Mouse (Mus musculus) cortical plate, adult 2 months (tissue): ENCODE measurements around the gene Ankrd33. TPM values are rescaled to one million over a fixed set of nuclear protein-coding genes. Genes with fewer than 3 reads are reported as not detected.

ENCODE experiments used
- H3K27ac ChIP-seq: fragments of 200-500 bp; 2 replicates; pipeline ENCODE4 v1.5.1; 2012; ENCODE audit warnings: low read length, control low read depth, inconsistent platforms; ENCODE audit not compliant: insufficient read depth
- H3K4me1 ChIP-seq: fragments of 200-500 bp; 2 replicates; pipeline ENCODE4 v1.6.1; 2011; ENCODE audit warnings: low read length; ENCODE audit not compliant: control insufficient read depth, insufficient read depth
- H3K4me3 ChIP-seq: fragments of 200-500 bp; 2 replicates; pipeline ENCODE4 v1.5.1; 2011; ENCODE audit warnings: mild to moderate bottlenecking, low read length, control low read depth; ENCODE audit not compliant: insufficient read depth
- CTCF ChIP-seq: fragments of 200-500 bp; IDR thresholded peaks from 2 replicates; pipeline ENCODE4 v1.5.1; 2011; ENCODE audit warnings: mild to moderate bottlenecking, control low read depth, low read length; ENCODE audit not compliant: insufficient read depth; ENCODE audit errors: extremely low read depth
- POLR2A ChIP-seq: fragments of 200-500 bp; IDR thresholded peaks from 2 replicates; pipeline ENCODE4 v1.6.1; 2011; ENCODE audit warnings: mild to moderate bottlenecking, low read length, control low read depth; ENCODE audit not compliant: insufficient read depth; ENCODE audit errors: extremely low read depth
- polyA plus RNA-seq: library from polyadenylated mRNA; depleted of rRNA; stranded (reverse); fragments of >200 nt; gene quantifications from 2 replicates; pipeline ENCODE4 v1.2.3, GENCODE M21; 2012

The Ankrd33 gene
- polyA plus RNA-seq, 1 experiment = not detected

GRCm38 (mm10) chr15:101121411-101122289 is 6.1 kb downstream of the Ankrd33 start:
- Histone ChIP-seq H3K4me1 (no peaks in the 10 kb centered on the region), H3K27ac (no peak overlapping the region), H3K4me3 (no peak overlapping the region)
- TF ChIP-seq CTCF (no peak), POLR2A (no peak)

GRCm38 (mm10) chr15:101122290-101122589 is 6.7 kb downstream of the Ankrd33 start:
- TF ChIP-seq POLR2A (no peak), CTCF (no peak)
- Histone ChIP-seq H3K4me3 (no peak overlapping the region), H3K4me1 (no peaks in the 10 kb centered on the region), H3K27ac (no peak overlapping the region)

GRCm38 (mm10) chr15:101123202-101123601 is 7.6 kb downstream of the Ankrd33 start:
- TF ChIP-seq POLR2A = no peak
- Histone ChIP-seq H3K27ac (peak overlapping the region; percentile 23; the same call in 1 of the 2 replicates), H3K4me3 (no peak overlapping the region), H3K4me1 (no peaks in the 10 kb centered on the region)

GRCm38 (mm10) chr15:101125561-101125960 is 10.0 kb downstream of the Ankrd33 start:
- no peak overlapping the region for H3K27ac ChIP-seq
- H3K4me3 ChIP-seq = no peak overlapping the region
- H3K4me1 ChIP-seq = no peaks in the 10 kb centered on the region
- TF ChIP-seq CTCF (no peak), POLR2A (no peak)

GRCm38 (mm10) chr15:101126876-101127544 is 11.5 kb downstream of the Ankrd33 start:
- TF ChIP-seq CTCF (no peak), POLR2A (no peak)
- Histone ChIP-seq H3K4me3 (no peak overlapping the region), H3K27ac (no peak overlapping the region), H3K4me1 (no peaks in the 10 kb centered on the region)

GRCm38 (mm10) chr15:101128181-101129089 is 12.9 kb downstream of the Ankrd33 start, which contains the start of gene Acvrl1:
Gene Acvrl1 (plus strand): TSS chr15:101128522.
- Histone ChIP-seq H3K4me3 (peak within 1 kb of the TSS; percentile 18), H3K27ac (peak within 1 kb of the TSS; percentile 68), H3K4me1 (no peaks in the 10 kb centered on the region)
- no peak for TF ChIP-seq POLR2A
- no peak for TF ChIP-seq CTCF

- H3K4me3 ChIP-seq = no peak overlapping the region
- H3K4me1 ChIP-seq = no peaks in the 10 kb centered on the region
- TF ChIP-seq CTCF = no peak
- TF ChIP-seq POLR2A = no peak
- H3K27ac ChIP-seq = no peak overlapping the region
These were observed 13.9 kb downstream of the Ankrd33 start for GRCm38 (mm10) chr15:101129412-101129811.

- TF ChIP-seq CTCF = no peak
- no peak for TF ChIP-seq POLR2A
- Histone ChIP-seq H3K27ac (no peak overlapping the region), H3K4me3 (no peak overlapping the region), H3K4me1 (no peaks in the 10 kb centered on the region)
These were observed 15.9 kb downstream of the Ankrd33 start for GRCm38 (mm10) chr15:101131498-101131897.

- no peak overlapping the region for H3K4me3 ChIP-seq
- TF ChIP-seq POLR2A (no peak), CTCF (no peak)
- 0 out of 2 replicates have a peak overlapping the region, but pooled peaks have one; percentile 38 for H3K27ac ChIP-seq
- no peaks in the 10 kb centered on the region for H3K4me1 ChIP-seq
These were observed 16.5 kb downstream of the Ankrd33 start for GRCm38 (mm10) chr15:101132041-101132440.
